Mouse (Mus musculus) heart, postnatal 0 days (tissue): Measurements from ENCODE around the gene Map1s.

Source experiments
- CTCF ChIP-seq: IDR thresholded peaks from 2 replicates; pipeline ENCODE4 v1.5.1; 2016; ENCODE audit warnings: antibody characterized with exemption, control low read depth, low read depth
- EP300 ChIP-seq: IDR thresholded peaks from 2 replicates; pipeline ENCODE4 v1.6.1; 2016; ENCODE audit warnings: antibody characterized with exemption, low read depth

DNA sequence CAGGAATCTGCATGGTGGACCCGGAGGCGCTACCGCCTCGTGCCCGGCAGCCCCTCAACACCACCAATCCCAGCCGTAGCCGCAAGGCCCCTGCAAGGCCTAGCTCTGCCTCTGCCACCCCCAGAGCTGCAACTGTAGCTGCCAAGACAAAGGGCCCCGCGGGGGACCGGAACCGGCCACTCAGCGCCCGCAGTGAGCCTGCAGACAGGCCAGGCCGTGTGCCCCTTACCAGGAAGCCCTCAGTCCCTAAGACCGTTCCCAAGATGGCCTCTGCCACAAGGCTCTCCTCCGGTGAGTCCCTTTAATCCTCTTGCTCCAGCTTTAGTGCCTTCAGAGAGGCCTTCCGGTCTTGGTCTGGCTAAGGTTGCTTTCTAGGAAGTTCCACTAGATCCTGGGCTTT, 9.0 kb downstream of the Map1s start:
- TF ChIP-seq CTCF, result no peak
- TF ChIP-seq EP300, result no peak
